ENCODE assay signal across 14 mouse cellular contexts in the genomic region with DNA sequence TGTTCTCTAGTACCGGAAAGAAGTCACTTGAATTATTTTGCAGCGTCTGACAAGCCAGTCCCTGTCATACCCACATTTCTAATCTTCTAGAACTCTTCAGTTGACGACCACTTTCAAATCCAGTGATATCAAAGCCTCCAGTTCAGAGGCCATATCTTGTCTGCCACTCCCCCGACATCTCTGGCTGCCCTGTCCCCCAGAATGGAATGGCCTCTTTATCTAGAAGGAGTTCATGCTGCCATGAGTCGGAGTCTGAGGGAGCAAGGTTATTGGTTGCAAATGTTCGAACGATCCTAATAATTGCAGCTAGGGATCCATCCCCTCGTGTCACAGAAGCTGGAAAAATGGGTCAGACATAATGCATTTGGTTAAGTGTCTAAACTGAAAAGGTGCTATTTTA.
DNase-seq lines count a peak whose midpoint lies in the region; ATAC-seq lines count a peak whose summit lies in the region.
"Had no signal": no experiment of that assay in that cellular context is flagged by ENCODE, and none has a peak within 500 bp of the region (broad histone marks: within the 10 kb centered on the region; RNA-seq: fewer than 3 reads in every experiment).

No protein-coding gene starts in this region.

- no peaks in the 10 kb centered on the region for H3K27me3 ChIP-seq in heart, embryonic 12.5 days (replicated peaks)
- no peaks in the 10 kb centered on the region for H3K27me3 ChIP-seq in hindbrain, embryonic 13.5 days
- peaks cover 12% of the 10 kb centered on the region for H3K27me3 ChIP-seq in midbrain, embryonic 11.5 days (ENCODE audit: control insufficient read depth, insufficient read depth, low read length)
- H3K27me3 ChIP-seq: intestine, embryonic 15.5 days had no signal

- no peak for DNase-seq in heart, postnatal 10 days
- peak; percentile 8 for DNase-seq in Muller cell, postnatal 12 days (ENCODE audit: inconsistent ontology term)
- peak; percentile 88 for DNase-seq in midbrain, embryonic 11.5 days (ENCODE audit: low spot score, missing footprints)
- DNase-seq in lung, postnatal 10 days: no peak
- DNase-seq in left cerebral cortex, postnatal 14 days (ENCODE audit: low spot score in 2 of 2): no peak
- no peak for DNase-seq in cerebellum, adult 11 months
- DNase-seq: adrenal gland, adult 2 months; cerebellum, adult 9-10 months; embryo, embryonic 11 days; kidney, postnatal 10 days; lung, embryonic 14.5 days had no signal

- H3K4me3 ChIP-seq in heart, embryonic 12.5 days: no peak overlapping the region
- H3K4me3 ChIP-seq in hindbrain, embryonic 13.5 days: no peak overlapping the region
- no peak overlapping the region for H3K4me3 ChIP-seq in midbrain, embryonic 11.5 days (ENCODE audit: low read depth, low read length)
- H3K4me3 ChIP-seq: intestine, embryonic 15.5 days had no signal

- no peaks in the 10 kb centered on the region for H3K9me3 ChIP-seq in heart, embryonic 12.5 days (replicated peaks)
- no peaks in the 10 kb centered on the region for H3K9me3 ChIP-seq in hindbrain, embryonic 13.5 days
- H3K9me3 ChIP-seq in midbrain, embryonic 11.5 days (ENCODE audit: control insufficient read depth, low read length): no peaks in the 10 kb centered on the region
- H3K9me3 ChIP-seq: intestine, embryonic 15.5 days had no signal

- no peak overlapping the region for H3K9ac ChIP-seq in heart, embryonic 12.5 days
- peak overlapping the region; percentile 53; the same call in 1 of the 2 replicates for H3K9ac ChIP-seq in hindbrain, embryonic 13.5 days
- H3K9ac ChIP-seq in midbrain, embryonic 11.5 days (ENCODE audit: low read length): no peak overlapping the region; the same call in 1 of the 2 replicates
- H3K9ac ChIP-seq: intestine, embryonic 15.5 days; lung, embryonic 14.5 days had no signal

- H3K4me1 ChIP-seq in heart, embryonic 12.5 days (replicated peaks): peaks cover 10% of the 10 kb centered on the region
- peaks cover 16% of the 10 kb centered on the region for H3K4me1 ChIP-seq in hindbrain, embryonic 13.5 days (replicated peaks)
- H3K4me1 ChIP-seq in midbrain, embryonic 11.5 days (ENCODE audit: control insufficient read depth, insufficient read depth, low read length): peaks cover 11% of the 10 kb centered on the region
- H3K4me1 ChIP-seq: intestine, embryonic 15.5 days had no signal

- WGBS in heart, embryonic 12.5 days: 34% methylated on average over 8 of the region's 8 CpGs
- 46% methylated on average over 8 of the region's 8 CpGs for WGBS in hindbrain, embryonic 13.5 days
- WGBS in midbrain, embryonic 11.5 days: 59% methylated on average over 8 of the region's 8 CpGs

- ATAC-seq in heart, embryonic 12.5 days (ENCODE audit: insufficient number of reproducible peaks, low FRiP score): no peak
- ATAC-seq in hindbrain, embryonic 13.5 days (ENCODE audit: low FRiP score): no peak
- peak; percentile 55 for ATAC-seq in midbrain, embryonic 11.5 days (ENCODE audit: low FRiP score)
- ATAC-seq: intestine, embryonic 15.5 days had no signal

- no peak overlapping the region for H3K27ac ChIP-seq in heart, embryonic 12.5 days (ENCODE audit: poor library complexity, severe bottlenecking)
- peak overlapping the region; percentile 45 for H3K27ac ChIP-seq in hindbrain, embryonic 13.5 days
- 0 out of 2 replicates have a peak overlapping the region, but pooled peaks have one; percentile 12 for H3K27ac ChIP-seq in midbrain, embryonic 11.5 days (ENCODE audit: low read depth, low read length)
- H3K27ac ChIP-seq: intestine, embryonic 15.5 days had no signal

- no peaks in the 10 kb centered on the region for H3K36me3 ChIP-seq in heart, embryonic 12.5 days
- no peaks in the 10 kb centered on the region for H3K36me3 ChIP-seq in hindbrain, embryonic 13.5 days
- no peaks in the 10 kb centered on the region for H3K36me3 ChIP-seq in midbrain, embryonic 11.5 days (ENCODE audit: control insufficient read depth, insufficient read depth, low read length)
- H3K36me3 ChIP-seq: intestine, embryonic 15.5 days had no signal

- H3K4me2 ChIP-seq in heart, embryonic 12.5 days: peak overlapping the region; percentile 18; the same call in 1 of the 2 replicates
- H3K4me2 ChIP-seq in hindbrain, embryonic 13.5 days: 0 out of 2 replicates have a peak overlapping the region, but pooled peaks have one; percentile 23
- peak overlapping the region; percentile 15; the same call in 1 of the 2 replicates for H3K4me2 ChIP-seq in midbrain, embryonic 11.5 days
- H3K4me2 ChIP-seq: intestine, embryonic 15.5 days; lung, embryonic 14.5 days had no signal

- intact Hi-C loops in heart, postnatal 10 days (cut with DNase I): no loop called here
- intact Hi-C loops in left cerebral cortex, postnatal 14 days (cut with DNase I): no loop called here

Comparison
In these comparisons a context has a peak if more than half of its experiments do, and no peak if none do; other contexts are left out.
1. DNase-seq: peak in Muller cell, postnatal 12 days (single experiment) and midbrain, embryonic 11.5 days (single experiment); none in heart, postnatal 10 days (0 of 2), lung, postnatal 10 days (single experiment), left cerebral cortex, postnatal 14 days (0 of 2) and cerebellum, adult 11 months (single experiment).
2. Peak in every context shown above with its lines, with median percentiles within 50 percentile points of each other: H3K4me2 ChIP-seq.